Mouse (Mus musculus) urinary bladder, postnatal 36 days (tissue): ENCODE results near the gene Ap2b1.
A peak's percentile ranks its signal among the peaks of the same experiment; 100 is the strongest.
"Not testable (repeated sequence)": the region's sequence is repeated elsewhere in the genome, so short reads cannot be mapped to it uniquely, and the experiment has no call there.

Experiments used
- DNase-seq, 2 experiments: peaks; one replicate each; pipeline ENCODE4 v3.0.0; 2022; ENCODE audit warnings: low spot score in 2 of 2, mixed read lengths in 1 of 2

The Ap2b1 gene

DNA sequence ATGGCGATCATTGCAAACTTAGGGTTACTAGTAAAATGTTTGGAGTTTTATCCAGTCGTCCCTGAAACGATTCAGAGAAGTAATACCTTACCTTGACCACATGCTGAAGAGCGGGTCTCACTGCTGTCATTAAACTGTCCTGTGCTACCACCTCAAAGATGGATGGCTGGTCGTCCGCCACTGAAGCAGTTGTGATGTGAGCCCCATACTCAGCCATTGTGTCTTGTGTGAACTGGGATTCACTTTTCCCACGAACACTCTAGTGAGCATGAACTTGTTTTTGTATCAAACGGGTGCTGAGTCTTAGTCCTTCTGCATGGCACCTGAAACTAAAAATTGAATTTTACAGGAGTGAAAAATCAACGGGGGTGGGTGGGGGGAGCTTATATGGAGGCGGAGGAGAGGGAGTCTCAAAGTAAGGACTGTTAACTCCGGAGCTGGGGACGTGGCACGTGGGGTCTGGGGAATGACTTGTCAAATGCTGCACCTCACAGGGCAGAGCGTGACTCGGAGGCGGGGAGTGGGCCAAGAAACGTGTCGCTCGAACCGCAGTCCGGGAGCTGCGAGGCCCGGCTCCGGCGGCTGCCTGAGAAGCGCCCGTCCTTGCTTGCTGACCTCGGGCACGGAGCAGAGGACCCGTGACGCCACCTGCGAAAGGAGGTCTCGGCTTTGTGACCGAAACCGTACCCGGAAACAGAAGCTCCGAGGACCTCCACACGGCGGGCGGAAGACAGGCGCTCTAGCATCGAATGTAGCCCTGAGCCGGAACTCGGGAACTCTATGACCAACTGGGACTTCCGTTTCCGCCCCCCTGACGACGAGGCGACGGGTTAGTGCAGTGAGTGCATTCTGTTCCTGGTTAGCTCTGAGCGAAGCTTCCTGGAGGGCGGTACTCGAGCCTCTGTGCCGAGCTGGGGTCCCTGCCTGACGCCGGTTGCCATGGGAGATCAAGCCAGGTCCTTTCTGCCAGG lies at the start of gene Ap2b1:
Gene Ap2b1, plus strand, starts transcription at position 800 of the 971 bp plus-strand sequence.
- DNase-seq: peak; percentile 86 to 93

DNA sequence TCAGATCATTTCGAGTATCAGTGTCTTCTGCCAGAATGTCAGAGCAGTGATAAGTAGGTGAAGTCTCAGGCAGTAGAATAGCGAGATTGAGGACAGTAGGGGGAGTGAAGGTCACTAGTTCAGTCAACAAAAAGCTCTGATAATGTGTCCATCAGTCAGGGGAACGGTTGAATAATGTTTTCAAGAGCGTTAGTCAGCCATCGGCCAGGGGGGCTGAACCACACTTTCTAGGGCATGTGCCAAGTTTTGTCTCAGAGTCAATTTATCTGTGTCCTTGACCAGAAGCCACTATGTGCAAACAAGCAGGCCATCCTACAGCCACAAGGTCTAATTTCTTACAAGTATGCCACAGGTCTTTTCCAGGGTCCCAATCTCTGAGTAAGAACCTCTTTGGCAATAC lies 41.6 kb upstream of the Ap2b1 start:
- DNase-seq: not testable (repeated sequence)

DNA sequence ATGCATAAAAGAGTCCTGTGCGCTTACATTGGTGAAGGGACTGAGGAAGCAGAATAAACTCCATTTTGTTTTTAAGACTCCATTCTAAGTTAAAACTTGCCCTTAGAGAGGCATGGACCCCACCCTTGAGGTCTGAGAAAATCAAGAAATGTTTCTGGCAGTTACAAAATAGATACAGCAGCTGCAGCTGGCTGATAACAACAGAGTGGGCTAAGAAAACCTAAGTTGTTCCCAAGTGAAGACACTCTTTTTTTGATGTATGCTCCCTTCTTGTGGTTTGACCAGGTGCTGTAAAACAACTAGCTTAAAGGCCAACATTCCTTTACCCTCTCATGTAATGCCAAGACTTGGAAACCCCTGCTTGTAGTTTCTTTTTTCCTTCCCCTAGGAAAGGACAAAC lies 36.2 kb upstream of the Ap2b1 start:
- DNase-seq: no peak

DNA sequence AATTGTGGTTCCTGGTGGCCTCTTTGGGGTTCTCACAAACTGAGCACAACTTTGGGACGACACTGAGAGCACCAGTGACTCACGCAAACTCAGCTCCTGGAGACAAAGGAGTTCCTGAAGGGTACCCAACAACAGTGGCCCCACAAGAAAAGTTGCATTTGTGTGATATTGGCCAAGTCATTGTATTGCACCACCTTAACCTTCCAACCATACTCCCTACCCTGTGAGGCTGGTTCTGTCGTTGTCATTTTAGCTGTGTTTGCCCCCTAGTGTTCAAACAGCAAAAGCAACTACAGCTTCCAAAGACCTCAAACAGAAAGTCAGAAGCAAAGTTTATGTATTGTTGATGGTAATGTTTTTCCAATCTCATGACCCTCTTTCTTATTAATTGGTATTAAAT lies 35.7 kb upstream of the Ap2b1 start:
- DNase-seq: no peak

DNA sequence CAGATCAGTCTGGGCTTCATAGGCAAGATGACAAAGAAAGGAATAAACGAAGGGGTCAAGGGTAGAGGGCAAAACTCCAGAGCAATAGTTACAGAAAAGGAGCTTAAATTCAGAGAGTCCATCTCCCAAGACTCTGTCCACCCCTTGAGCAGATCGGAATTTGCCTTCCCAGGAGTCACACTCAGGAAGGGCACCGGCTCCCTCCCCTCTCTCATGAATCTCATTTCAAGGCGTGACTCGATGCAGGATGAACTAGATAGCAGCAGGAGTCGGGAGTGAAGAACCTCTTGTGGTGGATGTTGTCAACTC lies 28.0 kb upstream of the Ap2b1 start:
- no peak for DNase-seq

DNA sequence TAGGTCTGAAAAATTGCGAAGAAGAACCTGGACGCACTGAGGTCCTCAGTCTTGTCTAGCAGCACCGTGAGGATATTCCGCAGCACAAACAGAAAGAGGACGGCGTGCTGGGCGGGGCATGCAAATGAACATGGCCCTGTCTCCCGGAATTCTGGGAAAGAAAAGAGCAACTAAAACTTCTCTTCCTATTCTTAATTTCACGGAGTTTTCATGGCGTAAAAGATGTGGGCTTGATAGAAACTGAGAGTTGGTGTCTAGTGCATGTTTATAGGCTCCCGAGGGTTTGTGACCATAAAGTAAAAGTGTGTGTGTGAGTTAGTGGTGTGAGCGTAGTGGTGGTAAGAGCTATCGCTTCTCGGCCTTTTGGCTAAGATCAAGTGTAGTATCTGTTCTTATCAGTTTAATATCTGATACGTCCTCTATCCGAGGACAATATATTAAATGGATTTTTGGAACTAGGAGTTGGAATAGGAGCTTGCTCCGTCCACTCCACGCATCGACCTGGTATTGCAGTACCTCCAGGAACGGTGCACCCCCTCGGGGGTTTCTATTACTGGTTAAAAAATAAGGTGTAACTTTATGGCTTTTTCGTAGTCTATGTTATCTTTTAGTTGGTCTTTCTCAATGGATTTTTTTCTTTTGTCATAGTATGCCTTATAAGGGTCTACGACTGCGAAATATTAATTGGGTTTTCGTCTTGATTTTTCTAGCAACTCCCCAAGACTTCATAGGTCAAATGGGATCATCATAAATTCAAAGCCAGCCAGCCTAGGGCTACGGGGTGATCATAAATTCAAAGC lies 27.5 kb upstream of the Ap2b1 start:
- DNase-seq: peak; percentile 64 to 76

DNA sequence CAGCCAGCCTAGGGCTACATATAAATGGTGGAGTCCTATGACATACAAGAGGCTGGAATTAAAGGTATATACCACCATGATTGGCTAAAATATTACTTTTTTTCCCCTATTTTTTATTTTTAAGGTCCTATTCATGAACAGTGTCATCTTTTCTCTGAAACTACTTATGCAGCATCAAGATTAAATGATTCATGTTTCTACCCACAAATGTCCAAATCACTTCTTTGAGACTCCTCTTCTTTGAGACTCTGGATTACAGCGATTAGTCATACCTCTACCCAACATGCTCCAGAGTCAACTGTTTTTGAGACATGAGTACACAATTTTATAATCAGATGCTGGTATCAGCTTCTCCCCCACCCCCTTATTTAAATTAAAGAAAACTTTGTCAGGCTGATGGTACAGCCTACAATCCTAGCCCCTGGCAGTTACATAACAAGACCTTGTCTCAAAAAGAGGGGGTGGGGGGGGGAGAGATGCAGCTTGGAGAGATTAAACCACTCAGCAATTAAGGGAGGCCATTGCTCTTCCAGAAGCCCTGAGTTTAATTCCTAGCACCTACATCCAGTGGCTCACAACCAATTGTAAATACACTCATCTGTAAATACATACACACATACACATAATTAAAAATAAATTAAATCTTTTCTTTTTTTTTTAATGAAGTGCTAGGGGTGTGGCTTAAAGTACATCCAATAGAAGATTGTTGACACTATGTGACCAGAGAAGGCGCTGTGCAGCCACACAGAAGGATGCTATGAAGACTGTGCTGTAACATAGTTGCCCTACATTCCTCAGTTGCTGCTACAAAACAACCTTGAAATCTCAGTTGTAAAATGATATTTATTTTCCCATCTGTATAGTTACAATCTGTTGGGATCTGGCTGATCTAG lies 26.6 kb upstream of the Ap2b1 start:
- no peak for DNase-seq

DNA sequence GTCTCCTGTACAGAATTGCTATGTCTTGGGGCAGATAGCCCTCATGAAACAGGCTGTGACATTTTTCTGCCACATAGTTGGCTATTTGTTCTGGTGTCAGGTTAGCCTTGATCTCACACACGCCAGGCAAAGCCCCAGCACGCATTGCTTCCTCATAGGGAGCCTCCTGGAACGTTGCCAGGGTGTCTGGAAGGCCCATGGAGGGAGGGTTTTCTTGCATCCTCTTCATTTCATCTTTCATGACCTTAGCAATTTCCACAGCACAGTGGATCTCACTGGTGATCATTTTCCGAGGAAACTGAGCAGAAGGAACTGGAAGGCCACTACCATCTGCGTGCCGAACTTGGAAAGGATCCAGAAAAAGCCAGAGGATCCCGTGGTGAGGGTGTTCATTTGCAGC lies 22.6 kb upstream of the Ap2b1 start:
- DNase-seq: no peak

DNA sequence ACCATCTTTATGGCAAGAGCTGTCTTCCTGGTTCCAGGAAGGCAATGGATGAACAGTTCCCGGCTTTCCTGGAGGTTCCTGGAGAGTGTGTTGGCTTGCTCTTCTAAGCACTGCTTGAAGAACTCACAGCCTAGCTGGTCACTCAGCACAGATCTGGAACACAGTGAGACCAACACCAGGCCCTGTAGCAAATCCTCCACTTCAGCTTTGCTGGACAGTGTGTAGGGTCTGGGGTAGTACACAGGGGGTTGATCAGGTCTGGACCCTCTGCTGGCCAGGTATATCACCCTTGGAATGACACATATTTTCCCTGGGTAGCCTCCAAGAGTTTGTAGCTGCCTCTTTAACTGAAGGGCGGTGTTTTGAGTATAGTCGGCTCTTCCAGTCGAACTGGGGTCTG lies 19.8 kb upstream of the Ap2b1 start:
- no peak for DNase-seq

DNA sequence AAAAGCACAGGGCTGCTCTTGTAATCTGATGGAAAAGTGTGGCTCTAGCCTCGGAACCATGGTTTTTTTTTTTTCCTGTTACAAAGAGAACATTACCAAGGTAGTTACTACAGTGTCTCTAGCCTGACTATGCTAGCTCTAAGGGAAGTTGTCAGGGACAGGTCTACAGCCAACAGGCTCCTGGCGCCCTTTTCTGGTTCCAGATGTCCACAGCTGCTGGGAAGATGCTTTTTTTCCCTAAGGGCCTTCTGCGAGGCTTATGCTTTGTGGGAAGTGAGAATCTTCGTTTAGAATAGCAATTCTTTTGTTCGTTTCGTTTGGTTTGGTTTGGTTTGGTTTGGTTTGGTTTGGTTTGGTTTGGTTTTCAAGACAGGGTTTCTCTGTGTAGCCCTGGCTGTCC lies 19.1 kb upstream of the Ap2b1 start:
- DNase-seq: no peak

DNA sequence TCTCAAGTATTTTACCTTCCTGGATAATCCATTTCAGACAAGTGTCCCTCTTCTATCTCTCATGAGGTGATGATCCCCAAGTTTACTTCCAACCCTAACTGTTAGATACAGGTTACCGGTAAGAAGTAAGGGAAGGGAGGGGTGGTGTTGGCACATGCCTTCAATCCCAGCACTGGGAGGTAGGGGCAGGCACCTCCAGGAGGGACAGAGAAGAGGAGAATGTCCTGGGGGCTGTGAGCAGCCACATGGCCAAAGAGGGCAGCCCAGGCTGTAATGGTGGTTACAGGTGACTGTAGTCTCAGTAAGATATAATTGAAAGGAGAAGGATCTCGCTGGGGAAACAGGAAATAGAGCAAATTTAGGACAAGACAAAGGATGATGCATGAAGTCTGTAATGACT lies 16.7 kb upstream of the Ap2b1 start:
- no peak for DNase-seq

DNA sequence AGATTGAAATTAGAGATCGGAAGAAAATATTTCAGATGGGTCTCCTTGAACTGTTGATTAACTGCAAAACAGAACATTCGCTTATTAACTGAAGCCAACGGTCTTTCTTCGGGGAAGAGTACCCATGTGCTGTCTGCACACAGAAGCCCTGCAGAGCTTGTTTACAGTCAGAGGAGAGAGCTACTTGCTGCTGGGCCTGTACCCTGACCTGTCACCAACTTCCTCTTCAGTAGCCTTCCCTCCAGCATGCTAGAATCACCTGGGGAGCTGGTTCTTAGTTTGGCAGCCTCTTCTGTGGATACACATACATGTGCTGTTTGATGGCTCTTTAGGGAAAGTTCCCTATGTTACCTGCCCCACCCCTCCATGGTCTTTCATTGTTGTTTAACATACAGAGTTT lies 13.2 kb upstream of the Ap2b1 start:
- DNase-seq: no peak

DNA sequence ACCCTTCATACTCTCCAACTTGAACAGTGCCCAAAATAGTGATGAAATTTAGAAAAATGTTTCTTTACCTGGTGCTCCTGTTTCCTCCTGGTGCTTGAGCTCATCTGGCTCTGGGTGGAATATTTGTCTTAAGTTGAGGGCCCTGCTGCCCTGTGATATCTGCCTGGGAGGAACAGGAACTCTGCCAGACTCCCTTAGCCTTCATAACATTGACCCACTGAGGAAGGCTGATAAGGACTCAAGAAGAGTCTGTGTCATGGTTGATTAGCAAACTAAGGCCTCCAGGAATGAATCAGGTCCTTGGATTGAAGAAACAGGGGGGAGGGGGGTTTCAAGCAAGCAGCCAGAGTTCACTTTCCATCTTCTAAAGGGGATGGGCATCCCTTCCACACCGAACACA lies 12.3 kb upstream of the Ap2b1 start, which contains the start of gene Slfn14:
Gene Slfn14, minus strand, starts transcription at position 161 of the 400 bp plus-strand sequence.
- no peak for DNase-seq

DNA sequence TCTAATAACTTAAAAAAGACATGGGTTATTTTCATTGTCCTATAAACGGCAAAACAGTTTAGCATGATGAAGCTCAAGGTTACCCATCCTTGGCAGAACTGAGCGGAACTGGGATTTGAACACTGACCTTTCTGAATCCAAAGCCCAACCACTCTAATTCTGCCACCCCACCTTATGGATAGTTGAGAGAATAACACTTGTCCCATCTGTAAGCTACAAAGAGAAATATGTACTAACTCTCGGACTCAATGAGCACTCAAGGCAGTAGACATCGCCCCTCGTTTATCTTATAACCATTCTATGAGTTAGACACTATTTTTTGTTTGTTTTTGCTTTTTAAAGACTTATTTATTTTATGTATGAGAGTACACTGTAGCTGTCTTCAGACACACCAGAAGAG lies 9.8 kb upstream of the Ap2b1 start:
- no peak for DNase-seq

DNA sequence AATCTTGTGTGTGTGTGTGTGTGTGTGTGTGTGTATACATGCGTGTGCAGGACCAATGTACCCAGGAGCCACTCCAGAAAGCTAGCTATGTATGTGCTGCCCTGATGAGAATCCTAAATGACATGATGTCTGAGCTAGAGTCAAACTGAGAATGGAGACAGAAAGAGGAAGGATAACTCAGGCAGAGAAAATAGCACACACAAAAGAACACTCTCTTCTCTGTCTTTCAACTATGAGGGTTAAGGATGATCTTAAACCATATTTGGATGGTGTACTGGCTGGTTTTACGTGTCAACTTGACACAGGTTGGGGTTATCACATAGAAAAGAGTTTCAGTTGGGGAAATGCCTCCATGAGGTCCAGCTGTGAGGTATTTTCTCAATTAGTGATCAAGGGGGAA lies 9.2 kb upstream of the Ap2b1 start:
- no peak for DNase-seq

DNA sequence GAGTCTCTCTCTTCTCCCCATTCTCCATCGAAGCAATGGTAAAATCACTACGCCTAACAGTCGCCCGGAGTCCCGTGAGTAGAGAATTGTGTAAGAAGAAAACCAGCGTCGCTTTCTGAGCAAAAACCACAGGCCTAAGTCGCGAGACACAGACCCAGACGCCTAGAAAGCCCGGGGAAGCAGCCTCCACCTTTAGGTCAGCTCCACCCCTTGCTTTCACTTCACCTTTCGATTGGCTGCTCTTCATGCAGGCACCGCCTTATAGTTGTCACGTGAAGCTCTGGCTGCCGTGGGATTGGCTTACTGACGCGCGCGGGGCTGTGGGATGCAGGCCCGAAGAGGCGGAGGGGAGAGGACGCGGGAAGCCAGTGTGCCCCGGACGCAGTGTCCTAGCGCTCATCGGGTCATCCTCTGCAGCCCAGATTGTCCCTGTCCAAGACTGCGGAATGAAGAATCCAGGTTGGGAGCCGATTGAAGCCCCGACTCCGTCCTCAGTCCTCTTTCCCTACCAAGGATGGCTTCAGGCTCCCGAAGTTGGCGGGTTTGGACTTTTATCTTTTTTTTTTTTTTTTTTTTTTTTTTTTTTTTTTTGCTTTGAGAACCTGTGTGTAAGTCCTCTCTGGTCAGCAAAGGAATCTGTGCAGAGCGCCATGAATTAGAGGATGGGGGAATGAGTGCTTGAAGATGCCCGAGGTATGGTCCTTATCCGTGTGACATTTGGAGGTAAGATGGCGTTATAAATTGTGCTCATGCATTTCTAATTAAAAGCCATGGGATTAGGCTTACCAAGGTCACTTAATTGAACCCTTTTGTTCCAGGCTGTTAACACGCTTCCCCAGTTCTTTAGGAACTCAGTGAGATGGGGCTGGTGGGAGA lies 7.2 kb upstream of the Ap2b1 start:
- peak; percentile 90 to 94 for DNase-seq

DNA sequence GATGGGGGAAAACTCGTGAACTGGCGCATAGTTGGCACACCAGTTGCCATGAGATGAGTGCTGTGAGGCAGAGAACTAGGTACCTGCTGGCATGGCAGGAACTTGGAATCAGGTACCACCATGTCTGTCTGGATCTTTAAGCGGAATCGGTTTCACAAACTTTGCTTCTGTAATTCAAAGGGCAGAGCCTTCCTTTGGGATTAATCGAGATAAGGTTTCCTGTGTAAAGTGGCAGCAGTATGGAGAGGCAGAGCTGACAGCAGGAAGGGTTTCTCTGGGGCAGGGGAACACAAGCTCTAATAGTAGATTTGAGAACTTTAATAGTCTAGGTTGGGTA lies 6.6 kb upstream of the Ap2b1 start:
- no peak for DNase-seq

DNA sequence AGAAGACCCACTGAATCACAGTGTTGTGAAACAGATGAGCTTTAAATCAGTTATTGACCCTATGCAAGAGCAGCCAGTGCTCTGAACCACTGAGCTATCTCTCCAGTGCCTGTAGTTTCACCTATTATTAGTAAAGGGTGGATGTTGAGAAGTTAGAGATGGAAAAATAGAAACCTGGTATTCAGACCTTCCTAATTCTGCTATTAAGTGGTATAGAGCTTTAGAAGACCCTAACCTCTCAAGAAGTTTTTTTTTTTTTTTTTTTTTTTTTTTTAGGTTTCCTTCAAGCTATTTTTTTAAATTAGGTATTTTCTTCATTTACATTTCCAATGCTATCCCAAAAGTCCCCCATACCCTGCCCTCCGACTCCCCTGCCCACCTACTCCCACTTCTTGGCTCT lies 5.6 kb upstream of the Ap2b1 start:
- DNase-seq: no peak

DNA sequence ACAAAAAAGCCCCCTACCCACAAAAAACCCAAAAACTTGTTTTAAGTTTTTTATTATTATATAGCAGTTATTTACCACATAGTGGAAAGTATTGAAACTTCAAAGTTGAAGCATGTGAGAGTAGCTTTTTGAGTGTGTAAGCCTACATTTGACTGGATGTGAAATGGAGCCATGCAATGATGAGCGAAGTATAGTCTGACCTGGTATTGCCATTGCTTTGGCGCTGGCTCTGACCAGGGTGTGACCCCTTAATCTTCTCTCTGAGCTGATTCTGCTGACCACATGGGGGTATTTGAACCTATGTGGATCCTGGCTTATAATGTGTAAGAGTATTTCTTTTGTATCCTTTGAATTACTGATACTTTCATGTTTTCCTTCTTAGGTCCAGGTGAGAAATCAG lies 4.7 kb upstream of the Ap2b1 start:
- no peak for DNase-seq

DNA sequence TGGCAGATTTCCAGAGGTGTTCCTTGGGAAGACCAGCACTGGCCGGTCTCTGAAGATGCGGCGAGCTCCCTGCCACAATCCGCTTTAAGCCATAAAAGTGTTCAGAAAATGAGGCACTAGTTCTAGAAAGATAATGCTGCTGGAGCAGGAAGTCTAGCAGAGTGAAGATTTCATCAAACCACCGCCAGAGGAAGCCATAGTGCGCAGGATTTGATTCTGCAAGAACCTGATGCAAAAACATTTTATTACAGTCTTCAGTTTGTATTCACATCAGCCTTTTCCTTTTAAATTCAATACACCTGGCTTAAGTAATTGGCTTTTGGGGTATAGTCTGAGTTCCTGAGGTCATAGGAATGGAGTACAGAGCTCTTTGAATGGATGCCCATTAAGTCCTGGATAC lies 1.0 kb upstream of the Ap2b1 start:
- no peak for DNase-seq

DNA sequence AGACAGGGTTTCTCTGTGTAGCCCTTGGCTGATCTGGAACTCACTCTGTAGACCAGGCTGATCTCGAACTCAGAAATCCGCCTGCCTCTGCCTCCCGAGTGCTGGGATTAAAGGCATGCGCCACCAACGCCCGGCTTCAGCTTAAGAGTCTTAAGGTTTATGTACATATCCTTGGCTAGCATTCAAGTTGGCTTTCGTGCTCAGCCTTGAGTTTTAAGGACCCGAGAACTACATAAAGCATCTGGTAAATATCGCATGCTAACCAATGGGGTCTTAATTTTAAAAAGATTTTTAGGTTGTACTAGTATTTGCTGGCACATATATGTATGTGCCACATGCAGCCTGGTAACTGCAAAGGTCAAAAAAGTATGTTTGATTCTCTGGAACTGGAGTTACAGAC lies 900 bp downstream of the Ap2b1 start:
- DNase-seq: no peak
